Mouse (Mus musculus) heart, embryonic 13.5 days (tissue): ENCODE results near the gene Kat6b. TPM values are rescaled to one million over a fixed set of nuclear protein-coding genes. Genes with fewer than 3 reads are reported as not detected.
"Not testable (repeated sequence)": the region's sequence is repeated elsewhere in the genome, so short reads cannot be mapped to it uniquely, and the experiment has no call there.

Experiments
- ATAC-seq: fragments of 200-750 bp; cut with Nextera tagmentation; 2 replicates; pipeline ENCODE4 v1.8.0; 2017; ENCODE audit warnings: moderate TSS enrichment; ENCODE audit not compliant: insufficient number of reproducible peaks, low FRiP score, low TSS enrichment; ENCODE audit errors: extremely low read depth
- H3K27ac ChIP-seq: fragments of 300-500 bp; sonication (generic); replicated peaks from 2 replicates; pipeline ENCODE4 v1.5.1; 2015; ENCODE audit warnings: moderate library complexity, mild to moderate bottlenecking, inconsistent platforms
- H3K27me3 ChIP-seq: fragments of 300-500 bp; sonication (generic); replicated peaks from 2 replicates; pipeline ENCODE4 v1.6.1; 2015; ENCODE audit warnings: mild to moderate bottlenecking, inconsistent platforms
- H3K36me3 ChIP-seq: fragments of 300-500 bp; sonication (generic); 2 replicates; pipeline ENCODE4 v1.6.1; 2015; ENCODE audit warnings: mild to moderate bottlenecking, inconsistent platforms
- H3K4me1 ChIP-seq: fragments of 300-500 bp; sonication (generic); 2 replicates; pipeline ENCODE4 v1.6.1; 2015; ENCODE audit warnings: inconsistent platforms
- H3K4me2 ChIP-seq: fragments of 300-500 bp; sonication (generic); 2 replicates; pipeline ENCODE4 v1.6.1; 2015; ENCODE audit warnings: inconsistent platforms, mild to moderate bottlenecking, moderate library complexity
- H3K4me3 ChIP-seq: fragments of 300-500 bp; sonication (generic); 2 replicates; pipeline ENCODE4 v1.5.1; 2015; ENCODE audit warnings: moderate library complexity, mild to moderate bottlenecking, inconsistent platforms
- H3K9ac ChIP-seq: fragments of 300-500 bp; sonication (generic); 2 replicates; pipeline ENCODE4 v1.6.1; 2015; ENCODE audit warnings: inconsistent platforms, mild to moderate bottlenecking, moderate library complexity
- H3K9me3 ChIP-seq: fragments of 300-500 bp; sonication (generic); 2 replicates; pipeline ENCODE4 v1.6.1; 2016; ENCODE audit warnings: inconsistent platforms
- WGBS: fragments of 180-500 bp; shearing (Covaris S2); methylation state at CpG from one replicate; pipeline ENCODE4 v1.1.7; 2015; ENCODE audit warnings: mixed read lengths; 5-methylcytosine and 5-hydroxymethylcytosine counted together
- polyA plus RNA-seq: library from polyadenylated mRNA; unstranded; fragments of >200 nt; fragmentation: Nextera tagmentation; extraction: Ambion mirVana; gene quantifications from 2 replicates; pipeline ENCODE4 v1.2.1, GENCODE M21; 2015

Gene Kat6b
- polyA plus RNA-seq, 1 experiment from 2014 or later, result 9.8 TPM

DNA sequence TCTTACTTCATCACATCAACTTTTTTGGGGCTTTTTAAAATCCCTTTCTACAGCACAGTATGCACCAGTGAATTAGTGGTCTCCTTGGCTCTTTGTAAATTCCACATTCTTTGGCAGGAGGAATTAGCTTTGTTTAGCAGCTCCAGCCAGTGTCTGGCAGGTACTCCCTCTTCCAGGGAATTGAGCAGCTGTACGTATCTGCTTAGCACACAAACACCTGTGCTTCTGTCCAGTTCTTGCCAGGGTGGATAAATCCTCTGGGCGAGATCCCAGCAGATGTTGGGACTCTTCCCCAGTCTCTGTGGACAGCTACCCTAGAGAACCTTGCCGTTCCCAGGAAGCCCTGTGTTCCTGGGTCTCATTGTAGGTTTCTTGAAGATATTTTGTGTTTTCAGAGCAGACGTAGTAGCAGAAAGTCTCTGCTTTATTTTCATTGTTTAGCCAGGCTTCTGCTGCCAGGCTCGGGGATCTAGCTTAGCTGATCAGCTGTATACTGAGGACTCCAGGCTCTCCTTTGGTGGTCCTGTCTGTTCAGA lies 150.5 kb downstream of the Kat6b start:
- no peaks in the 10 kb centered on the region for H3K27me3 ChIP-seq
- ATAC-seq, result no peak
- WGBS, result 75% methylated on average over 5 of the region's 5 CpGs
- no peak overlapping the region for H3K4me3 ChIP-seq
- H3K36me3 ChIP-seq, result peaks cover 77% of the 10 kb centered on the region
- H3K4me1 ChIP-seq, result no peaks in the 10 kb centered on the region
- no peak overlapping the region for H3K27ac ChIP-seq
- no peak overlapping the region for H3K4me2 ChIP-seq
- H3K9ac ChIP-seq, result no peak overlapping the region
- H3K9me3 ChIP-seq, result no peaks in the 10 kb centered on the region

DNA sequence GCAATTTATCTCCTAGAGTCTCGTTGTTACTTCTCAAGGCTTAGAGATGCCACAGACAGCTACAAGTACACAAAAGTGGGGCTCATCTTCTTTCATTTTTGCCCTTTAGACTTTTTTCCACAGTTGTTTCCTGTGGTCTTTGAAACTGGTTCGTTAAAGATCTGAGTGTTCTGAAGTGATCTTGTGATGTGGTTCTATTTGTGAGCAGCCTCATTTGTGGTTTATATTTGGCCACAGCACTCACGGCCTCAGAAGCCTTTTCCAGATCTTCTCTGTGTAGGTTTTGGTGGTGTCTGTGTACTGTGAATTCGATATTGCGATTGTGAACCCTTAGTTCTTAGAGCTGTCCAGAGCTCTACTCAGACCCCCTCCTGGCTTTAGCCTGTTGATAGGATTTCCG lies 155.3 kb downstream of the Kat6b start:
- H3K27me3 ChIP-seq, result no peaks in the 10 kb centered on the region
- 0 out of 2 replicates have a peak, but pooled peaks cover 4% of the 10 kb centered on the region for H3K4me1 ChIP-seq
- no peak overlapping the region for H3K4me3 ChIP-seq
- peaks cover 72% of the 10 kb centered on the region for H3K36me3 ChIP-seq
- no peaks in the 10 kb centered on the region for H3K9me3 ChIP-seq
- no peak overlapping the region for H3K4me2 ChIP-seq
- no peak overlapping the region for H3K27ac ChIP-seq
- no peak for ATAC-seq
- 76% methylated on average over 6 of the region's 6 CpGs for WGBS
- H3K9ac ChIP-seq, result no peak overlapping the region

DNA sequence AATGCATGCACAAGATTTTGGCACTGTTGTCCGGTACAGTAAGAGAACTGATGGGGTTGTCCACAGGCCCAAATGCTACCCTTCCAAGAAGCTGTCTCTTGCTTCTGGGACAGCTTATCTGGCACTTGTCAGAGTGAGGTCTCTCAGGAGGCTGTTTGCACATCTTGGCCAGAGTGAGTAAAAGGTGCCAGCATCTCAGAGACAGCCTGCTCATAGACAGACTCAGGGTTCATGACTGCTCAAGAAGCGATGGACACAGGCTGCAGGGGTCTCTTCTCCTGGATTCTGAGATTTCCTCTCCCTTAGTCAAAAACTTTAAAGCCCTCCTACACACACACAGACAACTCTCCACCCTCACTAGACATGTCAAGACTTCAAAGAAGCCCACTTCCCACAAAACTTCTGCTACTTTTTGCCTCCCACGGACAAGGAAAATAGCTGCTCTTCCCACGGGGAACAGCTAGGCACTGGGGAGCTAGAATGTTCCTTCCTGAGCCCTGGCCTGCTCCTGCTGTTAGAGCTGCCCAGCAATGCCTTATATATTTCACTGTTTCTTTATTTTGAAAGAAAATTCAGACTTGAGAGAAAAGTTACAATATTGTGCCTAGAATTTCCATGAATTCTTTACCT lies 159.7 kb downstream of the Kat6b start:
- 0 out of 2 replicates have a peak, but pooled peaks cover 6% of the 10 kb centered on the region for H3K4me1 ChIP-seq
- no peak overlapping the region for H3K4me2 ChIP-seq
- no peak overlapping the region for H3K4me3 ChIP-seq
- H3K9ac ChIP-seq, result no peak overlapping the region
- 63% methylated on average over 4 of the region's 4 CpGs for WGBS
- H3K9me3 ChIP-seq, result no peaks in the 10 kb centered on the region
- H3K27ac ChIP-seq, result no peak overlapping the region
- ATAC-seq, result no peak
- H3K36me3 ChIP-seq, result peaks cover 67% of the 10 kb centered on the region
- no peaks in the 10 kb centered on the region for H3K27me3 ChIP-seq

DNA sequence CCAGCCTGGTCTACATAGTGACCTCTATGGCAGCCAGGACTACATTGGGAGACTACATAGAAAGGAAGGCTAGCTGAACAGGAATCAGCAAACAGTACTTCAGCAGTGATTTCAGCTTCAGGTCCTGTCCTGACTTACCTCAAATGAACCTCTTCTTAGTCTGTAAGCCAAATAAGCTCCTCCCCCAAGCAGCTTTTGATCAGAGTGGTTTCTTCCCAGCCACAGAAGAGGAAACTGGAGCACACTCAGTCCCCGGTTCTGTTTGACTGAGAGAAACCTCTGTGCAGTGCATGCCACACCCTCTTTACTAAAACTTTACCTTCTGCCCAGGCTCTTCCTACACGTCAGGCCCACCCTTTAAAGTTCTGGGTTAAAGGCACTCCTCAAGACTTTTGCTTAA lies 172.6 kb downstream of the Kat6b start:
- Histone ChIP-seq H3K4me3 (no peak overlapping the region), H3K27ac (no peak overlapping the region), H3K36me3 (peaks cover 31% of the 10 kb centered on the region), H3K4me2 (no peak overlapping the region), H3K9me3 (no peaks in the 10 kb centered on the region), H3K4me1 (peaks cover 24% of the 10 kb centered on the region), H3K27me3 (no peaks in the 10 kb centered on the region), H3K9ac (no peak overlapping the region)
- 65% methylated on average over 2 of the region's 2 CpGs for WGBS
- no peak for ATAC-seq

DNA sequence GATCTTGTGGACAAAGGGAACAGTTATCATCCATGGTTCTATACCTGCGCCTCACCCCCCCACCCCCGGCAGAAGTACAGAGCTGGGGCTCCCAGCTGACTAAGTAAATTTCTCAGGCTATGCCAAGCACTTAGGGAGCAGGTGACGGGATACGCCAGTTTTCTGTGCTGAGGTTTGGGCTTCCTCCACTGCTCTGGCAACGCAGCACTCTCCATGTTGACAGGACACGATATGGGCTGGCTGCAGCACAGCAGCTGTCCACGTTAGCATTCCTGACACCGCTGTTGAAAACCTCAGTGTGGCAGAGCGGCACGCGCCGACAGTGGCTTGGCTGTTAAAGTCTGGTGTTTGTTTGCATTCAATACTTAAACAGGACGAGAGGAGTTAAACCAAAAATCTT lies 177.9 kb downstream of the Kat6b start:
- WGBS, result 35% methylated on average over 13 of the region's 13 CpGs
- peak overlapping the region; percentile 67 for H3K4me2 ChIP-seq

DNA sequence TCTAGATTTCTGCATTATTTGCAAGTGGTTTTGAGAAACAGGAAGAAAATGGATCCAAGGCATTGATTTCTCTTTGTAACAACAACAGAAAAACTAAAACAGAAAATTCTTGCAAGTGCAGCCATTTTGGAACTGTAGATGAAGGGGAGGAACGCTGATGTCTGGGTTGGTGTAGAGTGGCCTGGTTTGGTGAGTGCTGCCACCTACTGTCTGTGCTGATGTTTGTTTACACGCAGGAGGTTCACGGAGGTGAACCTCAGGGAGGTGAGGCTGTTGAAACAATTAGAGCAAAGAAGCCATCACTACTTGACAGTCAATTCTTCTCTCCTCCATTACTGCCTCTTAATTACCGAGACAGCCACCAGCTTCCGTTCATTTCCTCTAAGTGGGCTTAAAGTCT lies 178.4 kb downstream of the Kat6b start:
- peak overlapping the region; percentile 67 for H3K4me2 ChIP-seq
- ATAC-seq, result no peak
- no peaks in the 10 kb centered on the region for H3K27me3 ChIP-seq
- H3K36me3 ChIP-seq, result peaks cover 50% of the 10 kb centered on the region
- H3K4me1 ChIP-seq, result peaks cover 36% of the 10 kb centered on the region
- H3K9me3 ChIP-seq, result no peaks in the 10 kb centered on the region
- H3K9ac ChIP-seq, result peak overlapping the region; percentile 58; the same call in 1 of the 2 replicates
- 32% methylated on average over 5 of the region's 5 CpGs for WGBS
- H3K27ac ChIP-seq, result peak overlapping the region; percentile 79
- H3K4me3 ChIP-seq, result peak overlapping the region; percentile 35

More for the DNA sequence above, 177.9 kb downstream of the Kat6b start:
- peak; percentile 69; the same call in 1 of the 2 replicates for ATAC-seq
- Histone ChIP-seq H3K9me3 (no peaks in the 10 kb centered on the region), H3K36me3 (peaks cover 47% of the 10 kb centered on the region), H3K4me1 (peaks cover 36% of the 10 kb centered on the region), H3K27me3 (no peaks in the 10 kb centered on the region), H3K27ac (peak overlapping the region; percentile 79), H3K9ac (peak overlapping the region; percentile 58), H3K4me3 (peak overlapping the region; percentile 35)

DNA sequence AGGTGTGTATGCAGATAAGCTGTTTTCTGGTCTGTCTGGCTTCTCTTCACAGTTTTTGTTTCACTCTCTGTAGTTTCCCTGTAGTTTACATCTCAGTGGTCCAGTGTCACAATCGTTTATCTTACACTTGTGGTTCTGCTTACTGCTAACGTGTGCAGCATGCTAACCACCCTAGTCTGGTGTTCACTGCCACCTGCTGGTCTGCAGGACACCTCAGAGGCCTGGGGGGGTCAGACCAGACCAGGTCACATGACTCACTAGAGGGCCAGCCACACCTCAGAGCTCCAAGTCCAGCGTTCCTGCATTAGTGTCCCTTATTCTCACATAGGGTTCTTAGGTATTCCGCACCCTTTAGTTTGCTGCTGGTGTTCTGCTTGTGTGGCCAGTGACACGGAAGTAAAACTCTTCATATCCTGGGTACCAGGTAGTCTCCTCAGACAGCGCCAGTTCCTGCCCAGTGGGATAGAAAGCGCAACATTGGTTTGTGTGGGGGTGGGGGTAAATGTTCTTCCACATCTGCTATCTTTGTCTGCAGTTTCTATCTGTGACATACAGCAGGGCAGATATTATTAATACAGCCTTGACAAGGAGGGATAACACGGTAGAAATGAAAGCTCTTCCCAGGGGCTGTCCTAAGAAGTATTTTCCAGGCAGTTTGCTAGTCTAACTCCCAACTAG lies 181.4 kb downstream of the Kat6b start:
- 74% methylated on average over 8 of the region's 8 CpGs for WGBS
- H3K9ac ChIP-seq, result no peak overlapping the region
- H3K9me3 ChIP-seq, result no peaks in the 10 kb centered on the region
- ATAC-seq, result no peak
- no peak overlapping the region for H3K27ac ChIP-seq
- H3K4me2 ChIP-seq, result no peak overlapping the region
- peaks cover 69% of the 10 kb centered on the region for H3K36me3 ChIP-seq
- H3K4me1 ChIP-seq, result peaks cover 24% of the 10 kb centered on the region
- no peak overlapping the region for H3K4me3 ChIP-seq
- no peaks in the 10 kb centered on the region for H3K27me3 ChIP-seq

DNA sequence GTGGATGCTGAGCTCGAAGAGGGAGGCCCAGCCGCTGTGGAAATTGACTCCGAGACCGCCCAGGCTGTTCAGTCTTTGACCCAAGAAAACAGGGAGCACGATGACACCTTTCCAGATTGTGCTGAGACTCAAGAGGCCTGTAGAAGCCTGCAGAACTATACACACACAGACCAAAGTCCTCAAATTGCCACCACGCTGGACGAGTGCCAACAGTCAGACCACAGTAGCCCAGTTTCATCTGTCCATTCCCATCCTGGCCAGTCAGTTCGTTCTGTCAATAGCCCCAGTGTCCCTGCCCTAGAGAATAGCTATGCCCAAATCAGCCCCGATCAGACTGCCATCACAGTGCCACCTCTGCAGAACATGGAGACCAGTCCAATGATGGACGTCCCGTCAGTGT lies 188.0 kb downstream of the Kat6b start:
- peaks cover 2% of the 10 kb centered on the region; the same call in 1 of the 2 replicates for H3K4me1 ChIP-seq

DNA sequence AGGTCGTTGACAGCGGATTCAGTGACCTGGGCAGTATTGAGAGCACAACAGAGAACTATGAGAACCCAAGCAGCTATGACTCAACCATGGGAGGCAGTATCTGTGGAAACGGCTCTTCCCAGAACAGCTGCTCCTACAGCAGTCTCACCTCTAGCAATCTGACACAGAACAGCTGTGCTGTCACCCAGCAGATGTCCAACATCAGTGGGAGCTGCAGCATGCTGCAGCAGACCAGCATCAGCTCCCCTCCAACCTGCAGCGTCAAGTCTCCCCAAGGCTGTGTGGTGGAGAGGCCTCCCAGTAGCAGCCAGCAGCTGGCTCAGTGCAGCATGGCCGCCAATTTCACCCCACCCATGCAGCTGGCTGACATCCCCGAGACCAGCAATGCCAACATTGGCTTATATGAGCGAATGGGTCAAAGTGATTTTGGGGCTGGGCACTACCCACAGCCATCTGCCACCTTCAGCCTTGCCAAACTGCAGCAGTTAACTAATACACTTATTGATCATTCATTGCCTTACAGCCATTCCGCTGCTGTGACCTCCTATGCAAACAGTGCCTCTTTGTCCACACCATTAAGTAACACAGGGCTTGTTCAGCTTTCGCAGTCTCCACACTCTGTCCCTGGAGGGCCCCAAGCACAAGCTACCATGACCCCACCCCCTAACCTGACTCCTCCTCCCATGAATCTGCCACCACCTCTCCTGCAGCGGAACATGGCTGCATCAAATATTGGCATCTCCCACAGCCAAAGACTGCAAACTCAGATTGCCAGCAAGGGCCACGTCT lies 188.6 kb downstream of the Kat6b start:
- H3K27me3 ChIP-seq, result no peaks in the 10 kb centered on the region
- no peak overlapping the region for H3K9ac ChIP-seq
- 71% methylated on average over 11 of the region's 11 CpGs for WGBS
- no peaks in the 10 kb centered on the region for H3K9me3 ChIP-seq
- peaks cover 4% of the 10 kb centered on the region; the same call in 1 of the 2 replicates for H3K4me1 ChIP-seq
- peak; percentile 46 for ATAC-seq
- H3K27ac ChIP-seq, result no peak overlapping the region
- H3K36me3 ChIP-seq, result peaks cover 64% of the 10 kb centered on the region
- no peak overlapping the region for H3K4me3 ChIP-seq
- no peak overlapping the region for H3K4me2 ChIP-seq

More for the DNA sequence above, 188.0 kb downstream of the Kat6b start:
- peaks cover 70% of the 10 kb centered on the region for H3K36me3 ChIP-seq
- no peak overlapping the region for H3K4me3 ChIP-seq
- no peaks in the 10 kb centered on the region for H3K27me3 ChIP-seq
- no peaks in the 10 kb centered on the region for H3K9me3 ChIP-seq
- no peak for ATAC-seq
- H3K4me2 ChIP-seq, result no peak overlapping the region
- WGBS, result 77% methylated on average over 11 of the region's 11 CpGs
- H3K9ac ChIP-seq, result no peak overlapping the region
- no peak overlapping the region for H3K27ac ChIP-seq

DNA sequence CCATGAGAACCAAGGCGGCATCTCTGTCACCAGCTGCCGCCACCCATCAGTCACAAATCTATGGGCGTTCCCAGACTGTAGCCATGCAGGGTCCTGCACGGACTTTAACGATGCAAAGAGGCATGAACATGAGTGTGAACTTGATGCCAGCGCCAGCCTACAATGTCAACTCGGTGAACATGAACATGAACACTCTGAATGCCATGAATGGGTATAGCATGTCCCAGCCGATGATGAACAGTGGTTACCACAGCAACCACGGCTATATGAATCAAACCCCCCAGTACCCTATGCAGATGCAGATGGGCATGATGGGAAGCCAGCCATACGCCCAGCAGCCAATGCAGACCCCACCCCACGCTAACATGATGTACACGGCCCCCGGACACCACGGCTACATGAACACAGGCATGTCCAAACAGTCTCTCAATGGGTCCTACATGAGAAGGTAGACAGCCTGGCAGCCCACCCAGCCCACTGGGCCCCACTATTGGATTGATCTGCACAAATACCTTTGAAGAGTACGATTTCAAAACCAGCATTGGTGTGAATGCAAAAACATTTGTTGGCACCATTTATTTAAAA lies 189.3 kb downstream of the Kat6b start:
- H3K27me3 ChIP-seq, ATAC-seq, H3K4me3 ChIP-seq, H3K4me2 ChIP-seq, H3K4me1 ChIP-seq, H3K9ac ChIP-seq, H3K9me3 ChIP-seq, H3K27ac ChIP-seq: not testable (repeated sequence)
- peaks cover 57% of the 10 kb centered on the region for H3K36me3 ChIP-seq
- WGBS, result 90% methylated on average over 15 of the region's 15 CpGs

DNA sequence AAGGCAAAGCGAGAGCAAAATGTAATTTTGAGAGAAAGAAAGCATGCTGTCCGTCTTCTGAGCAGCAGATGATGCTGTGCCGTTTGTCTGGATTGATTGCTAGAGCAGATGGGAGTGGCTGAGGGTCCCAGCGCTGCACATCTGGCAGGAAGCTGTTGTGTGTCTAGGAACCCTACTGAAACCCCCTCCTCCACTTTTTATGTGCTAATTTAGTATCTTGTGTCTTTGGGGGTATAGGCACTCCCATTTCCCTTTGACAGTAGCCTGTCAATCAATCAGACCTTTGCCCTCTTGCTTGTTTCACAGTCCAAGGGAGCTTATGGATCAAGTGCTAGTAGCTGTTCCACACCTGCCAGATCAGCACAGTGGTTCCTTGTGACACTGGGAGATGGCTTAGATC lies 191.9 kb downstream of the Kat6b start:
- H3K27ac ChIP-seq, result no peak overlapping the region
- no peak overlapping the region for H3K4me3 ChIP-seq
- H3K9ac ChIP-seq, result no peak overlapping the region
- H3K27me3 ChIP-seq, result no peaks in the 10 kb centered on the region
- H3K4me2 ChIP-seq, result no peak overlapping the region
- WGBS, result 79% methylated on average over 4 of the region's 4 CpGs
- H3K36me3 ChIP-seq, result peaks cover 34% of the 10 kb centered on the region
- ATAC-seq, result no peak
- H3K9me3 ChIP-seq, result no peaks in the 10 kb centered on the region
- H3K4me1 ChIP-seq, result peaks cover 4% of the 10 kb centered on the region; the same call in 1 of the 2 replicates
